In the genomic region with DNA sequence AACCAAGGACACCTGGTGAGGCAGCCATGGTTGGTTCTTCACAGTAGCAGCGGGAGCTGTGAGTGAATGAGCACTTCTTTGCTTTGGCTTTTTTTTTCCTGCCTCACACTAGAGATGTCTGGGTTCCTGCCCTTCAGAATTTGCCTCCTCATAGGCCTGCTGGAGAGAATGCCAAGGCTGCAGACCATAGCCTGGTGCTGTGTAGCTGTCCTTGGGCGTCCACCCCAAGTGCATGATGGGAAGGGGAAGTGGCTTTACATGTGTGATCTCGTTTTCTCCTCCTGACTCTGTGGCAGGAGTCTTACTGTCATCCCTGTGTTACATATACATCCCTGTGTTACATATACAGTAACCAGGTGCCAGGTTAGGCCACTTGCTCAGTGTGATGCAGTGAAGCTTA, we compare ENCODE assay signal across 22 mouse cellular contexts. TPM values are rescaled to one million over a fixed set of nuclear protein-coding genes. Genes with fewer than 3 reads are reported as not detected.
"Had no signal": no experiment of that assay in that cellular context is flagged by ENCODE, and none has a peak within 500 bp of the region (broad histone marks: within the 10 kb centered on the region; RNA-seq: fewer than 3 reads in every experiment).

No protein-coding gene starts in this region.

- H3K9me3 ChIP-seq: liver, embryonic 13.5 days; midbrain, embryonic 12.5 days; midbrain, embryonic 15.5 days; neural tube, embryonic 12.5 days; neural tube, embryonic 15.5 days had no signal

- H3K36me3 ChIP-seq: liver, embryonic 13.5 days; midbrain, embryonic 12.5 days; midbrain, embryonic 15.5 days; neural tube, embryonic 12.5 days; neural tube, embryonic 15.5 days had no signal

- H3K4me2 ChIP-seq: liver, embryonic 13.5 days; midbrain, embryonic 12.5 days; midbrain, embryonic 15.5 days; neural tube, embryonic 12.5 days; neural tube, embryonic 15.5 days had no signal

- ATAC-seq: midbrain, embryonic 15.5 days had no signal

- H3K9ac ChIP-seq: liver, embryonic 13.5 days; midbrain, embryonic 12.5 days; midbrain, embryonic 15.5 days; neural tube, embryonic 12.5 days; neural tube, embryonic 15.5 days had no signal

- H3K4me3 ChIP-seq: layer of hippocampus, adult 2 months; left cerebral cortex, adult 2 months; liver, embryonic 13.5 days; midbrain, embryonic 12.5 days; midbrain, embryonic 15.5 days; neural tube, embryonic 12.5 days; neural tube, embryonic 15.5 days had no signal

- H3K27ac ChIP-seq: layer of hippocampus, adult 2 months; left cerebral cortex, adult 2 months; liver, embryonic 13.5 days; midbrain, embryonic 12.5 days; midbrain, embryonic 15.5 days; neural tube, embryonic 12.5 days; neural tube, embryonic 15.5 days; stomach, postnatal 0 days had no signal

- DNase-seq: kidney, postnatal 14 days; layer of hippocampus, adult 9-11 months; layer of hippocampus, postnatal 36 days; liver, embryonic 13.5 days; lung, adult 2 months; lung, postnatal 14 days; lung, postnatal 4 days; right cerebral cortex, adult 18-20 months; right cerebral cortex, postnatal 14 days; right cerebral cortex, postnatal 4 days; thymus, adult 2 months; thymus, postnatal 14 days; thymus, postnatal 4 days had no signal

RNA-seq across cellular contexts. Expression of a gene that starts 59.4 kb away (rescaled TPM):
- total RNA-seq: liver, adult 2 months had no signal
- polyA plus RNA-seq: limb, embryonic 11.5 days; liver, embryonic 13.5 days had no signal
